Mouse (Mus musculus) midbrain, postnatal 0 days (tissue): ENCODE results near the gene Thumpd3. TPM values are rescaled to one million over a fixed set of nuclear protein-coding genes. Genes with fewer than 3 reads are reported as not detected.

Source experiments
- ATAC-seq: fragments of 200-750 bp; cut with Nextera tagmentation; 2 replicates; pipeline ENCODE4 v1.8.0; 2017; ENCODE audit warnings: moderate number of reproducible peaks, mild to moderate bottlenecking, moderate TSS enrichment, moderate library complexity; ENCODE audit not compliant: low FRiP score
- DNase-seq: peaks from one replicate; pipeline ENCODE4 v3.0.0-alpha.2; 2015; ENCODE audit warnings: low spot score
- H3K27ac ChIP-seq: fragments of 300-500 bp; sonication (generic); 2 replicates; pipeline ENCODE4 v1.5.1; 2014; ENCODE audit warnings: low read depth, mild to moderate bottlenecking, low read length, mixed read lengths
- H3K27me3 ChIP-seq: fragments of 300-500 bp; sonication (generic); 2 replicates; pipeline ENCODE4 v1.6.1; 2014; ENCODE audit warnings: low read length, control low read depth, mixed read lengths; ENCODE audit not compliant: insufficient read depth
- H3K36me3 ChIP-seq: fragments of 300-500 bp; sonication (generic); 2 replicates; pipeline ENCODE4 v1.6.1; 2014; ENCODE audit warnings: low read length, control low read depth, mixed read lengths; ENCODE audit not compliant: insufficient read depth
- H3K4me1 ChIP-seq: fragments of 300-500 bp; sonication (generic); 2 replicates; pipeline ENCODE4 v1.6.1; 2014; ENCODE audit warnings: mild to moderate bottlenecking, control low read depth, antibody characterized with exemption, low read length, mixed read lengths; ENCODE audit not compliant: insufficient read depth
- H3K4me2 ChIP-seq: fragments of 300-500 bp; sonication (generic); 2 replicates; pipeline ENCODE4 v1.6.1; 2014; ENCODE audit warnings: low read depth, mild to moderate bottlenecking, low read length, mixed read lengths; ENCODE audit not compliant: poor library complexity, severe bottlenecking
- H3K4me3 ChIP-seq: fragments of 300-500 bp; sonication (generic); 2 replicates; pipeline ENCODE4 v1.5.1; 2014; ENCODE audit warnings: low read depth, mild to moderate bottlenecking, low read length, moderate library complexity
- H3K9ac ChIP-seq: fragments of 300-500 bp; sonication (generic); replicated peaks from 2 replicates; pipeline ENCODE4 v1.6.1; 2014; ENCODE audit warnings: mild to moderate bottlenecking, low read length, moderate library complexity, mixed read lengths; ENCODE audit not compliant: poor library complexity, severe bottlenecking
- H3K9me3 ChIP-seq: fragments of 300-500 bp; sonication (generic); 2 replicates; pipeline ENCODE4 v1.6.1; 2016; ENCODE audit warnings: low read length, control low read depth
- CTCF ChIP-seq: IDR thresholded peaks from 2 replicates; pipeline ENCODE4 v1.5.1; 2016; ENCODE audit warnings: antibody characterized with exemption, mild to moderate bottlenecking
- WGBS: fragments of 180-500 bp; shearing (Covaris S2); extraction: QIAGEN DNeasy Blood & Tissue Kit; methylation state at CpG from one replicate; pipeline ENCODE4 v1.1.7; 2014; 5-methylcytosine and 5-hydroxymethylcytosine counted together
- polyA plus RNA-seq: library from polyadenylated mRNA; unstranded; fragments of >200 nt; fragmentation: Nextera tagmentation; extraction: Ambion mirVana; gene quantifications from 2 replicates; pipeline ENCODE4 v1.2.1, GENCODE M21; 2015
- total RNA-seq: library from RNA; depleted of rRNA; stranded (reverse); fragments of >200 nt; gene quantifications from 2 replicates; pipeline ENCODE4 v1.2.3, GENCODE M21; 2014

Gene Thumpd3
- total and polyA plus RNA-seq, 2 experiments from 2014 or later: 33.7 to 40.5 TPM

- under 1% methylated on average over 18 of the region's 18 CpGs for WGBS
- H3K4me1 ChIP-seq: peaks cover 4% of the 10 kb centered on the region; the same call in 1 of the 2 replicates
Measured at GRCm38 (mm10) chr6:113078031-113078721, 32.2 kb downstream of the Thumpd3 start.

GRCm38 (mm10) chr6:113079492-113079891 is 33.5 kb downstream of the Thumpd3 start:
- 0% methylated on average over 3 of the region's 3 CpGs for WGBS
- peaks cover 4% of the 10 kb centered on the region; the same call in 1 of the 2 replicates for H3K4me1 ChIP-seq
- H3K9ac ChIP-seq: peak overlapping the region; percentile 100
- peak overlapping the region; percentile 91 for H3K4me3 ChIP-seq
- H3K27me3 ChIP-seq: no peaks in the 10 kb centered on the region
- peak overlapping the region; percentile 65 for H3K27ac ChIP-seq
- no peak for TF ChIP-seq CTCF
- H3K4me2 ChIP-seq: peak overlapping the region; percentile 60
- no peaks in the 10 kb centered on the region for H3K36me3 ChIP-seq
- no peak for ATAC-seq
- peak; percentile 84 for DNase-seq
- no peaks in the 10 kb centered on the region for H3K9me3 ChIP-seq

More at GRCm38 (mm10) chr6:113078031-113078721, 32.2 kb downstream of the Thumpd3 start:
- H3K4me2 ChIP-seq: peak overlapping the region; percentile 60
- no peak for TF ChIP-seq CTCF
- H3K36me3 ChIP-seq: no peaks in the 10 kb centered on the region
- no peaks in the 10 kb centered on the region for H3K9me3 ChIP-seq
- H3K9ac ChIP-seq: peak overlapping the region; percentile 100
- no peaks in the 10 kb centered on the region for H3K27me3 ChIP-seq
- DNase-seq (peak; percentile 30), ATAC-seq (no peak)
- peak overlapping the region; percentile 91 for H3K4me3 ChIP-seq
- peak overlapping the region; percentile 99 for H3K27ac ChIP-seq

GRCm38 (mm10) chr6:113082229-113082628 is 36.2 kb downstream of the Thumpd3 start:
- DNase-seq: peak; percentile 9
- H3K9me3 ChIP-seq: no peaks in the 10 kb centered on the region
- H3K27me3 ChIP-seq: no peaks in the 10 kb centered on the region
- no peak overlapping the region for H3K4me3 ChIP-seq
- no peak for TF ChIP-seq CTCF
- peaks cover 4% of the 10 kb centered on the region; the same call in 1 of the 2 replicates for H3K4me1 ChIP-seq
- H3K36me3 ChIP-seq: no peaks in the 10 kb centered on the region
- no peak for ATAC-seq
- 6% methylated on average over 6 of the region's 6 CpGs for WGBS
- no peak overlapping the region for H3K27ac ChIP-seq
- no peak overlapping the region for H3K9ac ChIP-seq
- H3K4me2 ChIP-seq: peak overlapping the region; percentile 16

DNA sequence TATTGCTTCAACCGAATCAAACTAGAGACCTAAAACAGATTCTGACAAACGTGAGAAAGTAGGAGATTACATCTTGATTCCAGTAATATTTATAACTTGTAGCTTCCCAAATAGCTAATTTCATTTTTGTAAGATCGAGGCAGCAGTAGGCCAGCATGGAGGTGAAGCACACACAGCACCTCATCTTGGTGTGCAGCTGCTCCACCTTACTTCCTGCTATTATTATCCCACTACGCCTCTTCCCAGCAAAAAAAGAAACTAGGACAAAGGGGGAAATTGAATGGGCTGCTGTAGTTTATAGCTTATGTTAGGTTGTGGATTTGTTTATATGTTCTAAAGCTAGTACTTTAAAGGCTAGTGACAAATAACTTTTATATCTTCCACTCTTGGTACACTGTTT is 38.6 kb downstream of the Thumpd3 start:
- Histone ChIP-seq H3K27me3 (no peaks in the 10 kb centered on the region), H3K4me3 (no peak overlapping the region), H3K4me2 (no peak overlapping the region), H3K9ac (no peak overlapping the region), H3K9me3 (no peaks in the 10 kb centered on the region), H3K27ac (no peak overlapping the region), H3K36me3 (no peaks in the 10 kb centered on the region), H3K4me1 (no peaks in the 10 kb centered on the region; the same call in 1 of the 2 replicates)
- 57% methylated on average over 4 of the region's 4 CpGs for WGBS
- no peak for TF ChIP-seq CTCF
- ATAC-seq: no peak
- no peak for DNase-seq

DNA sequence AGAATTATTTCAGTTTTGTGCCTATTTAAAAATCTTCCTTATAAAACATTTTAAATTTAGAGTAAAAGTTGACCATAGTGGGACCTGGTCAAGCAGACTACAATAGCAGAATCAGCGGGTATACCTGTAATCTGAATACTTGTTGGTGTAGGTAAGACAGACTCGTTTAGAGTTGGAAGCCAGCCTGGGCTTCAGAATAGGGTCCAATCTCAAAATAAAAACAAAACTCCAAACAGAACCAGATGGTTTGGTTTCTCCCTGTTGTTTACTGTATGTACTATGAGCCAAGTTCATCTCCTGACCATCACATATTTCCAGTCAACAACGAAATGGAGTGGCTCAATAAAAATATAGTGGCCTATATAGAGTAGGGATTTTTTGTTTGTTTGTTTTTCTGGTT is 47.2 kb downstream of the Thumpd3 start:
- TF ChIP-seq CTCF: no peak
- Histone ChIP-seq H3K4me2 (no peak overlapping the region), H3K36me3 (no peaks in the 10 kb centered on the region), H3K9ac (no peak overlapping the region), H3K4me1 (no peaks in the 10 kb centered on the region), H3K27ac (no peak overlapping the region), H3K4me3 (no peak overlapping the region), H3K27me3 (no peaks in the 10 kb centered on the region), H3K9me3 (no peaks in the 10 kb centered on the region)
- DNase-seq: no peak
- WGBS: 90% methylated on average over 3 of the region's 3 CpGs
- ATAC-seq: no peak

DNA sequence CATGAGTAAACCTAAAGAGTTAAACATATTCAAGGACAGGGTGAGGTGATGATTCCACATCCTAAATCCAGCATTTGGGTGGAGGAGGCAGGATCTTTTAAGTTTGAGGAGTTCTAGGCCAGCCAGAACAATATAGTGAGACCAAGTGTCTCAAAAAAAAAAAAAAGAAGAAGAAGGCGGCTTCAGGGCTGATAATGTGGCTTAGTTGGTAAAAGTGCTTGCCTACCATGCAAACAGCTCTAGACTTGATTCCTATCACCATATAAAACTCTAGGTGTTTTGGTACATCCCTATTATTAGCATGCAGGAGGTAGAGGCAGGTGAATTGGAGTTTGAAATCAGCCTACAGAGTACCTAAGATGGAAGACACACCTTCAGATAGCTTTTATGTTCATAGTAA is 49.5 kb downstream of the Thumpd3 start:
- H3K4me2 ChIP-seq: no peak overlapping the region
- H3K27ac ChIP-seq: no peak overlapping the region
- no peak for TF ChIP-seq CTCF
- no peaks in the 10 kb centered on the region for H3K27me3 ChIP-seq
- H3K4me3 ChIP-seq: no peak overlapping the region
- H3K9ac ChIP-seq: no peak overlapping the region
- H3K9me3 ChIP-seq: no peaks in the 10 kb centered on the region
- ATAC-seq (no peak), DNase-seq (no peak)
- H3K4me1 ChIP-seq: no peaks in the 10 kb centered on the region
- WGBS: 95% methylated on average over 1 of the region's 1 CpGs
- H3K36me3 ChIP-seq: no peaks in the 10 kb centered on the region
